Mouse (Mus musculus): Measurements from ENCODE around the gene Cct7.

DNA sequence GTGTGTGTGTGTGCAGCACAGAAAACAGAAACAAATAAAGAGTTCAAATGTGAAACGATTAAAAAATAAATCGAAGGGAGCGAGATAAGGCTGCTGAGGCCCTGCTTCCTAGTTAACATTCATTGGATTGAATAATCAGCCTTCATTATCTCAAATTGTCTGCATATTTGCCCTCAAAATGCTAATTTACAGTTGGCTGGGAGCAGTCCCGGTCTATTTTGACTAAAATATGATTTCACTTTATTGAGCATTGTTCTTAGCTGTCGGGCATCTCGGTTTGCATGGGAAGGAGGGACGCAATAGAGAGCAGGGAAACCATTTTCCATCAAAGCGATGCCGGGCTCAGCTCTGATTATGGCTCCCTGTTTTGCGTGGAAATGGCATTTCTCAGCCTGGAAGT, 48.3 kb upstream of the Cct7 start:
- TF ChIP-seq CTCF (conservative IDR thresholded peaks at IDR 0.05; ENCODE audit: low read length), result no peak
- TF ChIP-seq NANOG (IDR thresholded peaks at IDR 0.05; ENCODE audit: borderline replicate concordance, low read length), result no peak

Data from E14TG2a.4 (cell line).